8 mouse cellular contexts compared by ENCODE assay signal in genomic region chr11:79992592-79993355, GRCm38 (mm10). TPM values are rescaled to one million over a fixed set of nuclear protein-coding genes. Genes with fewer than 3 reads are reported as not detected.
A peak's percentile ranks its signal among the peaks of the same experiment; 100 is the strongest.
DNase-seq lines count a peak whose midpoint lies in the region; ATAC-seq lines count a peak whose summit lies in the region.

TSS of gene Suz12 (plus strand) at chr11:79993106.

- peak within 1 kb of the TSS; percentile 77 for H3K4me2 ChIP-seq in intestine, embryonic 14.5 days (ENCODE audit: low read length)

- no peaks in the 10 kb centered on the region; the same call in 1 of the 2 replicates for H3K4me1 ChIP-seq in intestine, embryonic 14.5 days (replicated peaks; ENCODE audit: control insufficient read depth, insufficient read depth, low read length)

- intact Hi-C loops in left cerebral cortex, postnatal 14 days (cut with DNase I): no loop called here

- H3K36me3 ChIP-seq in intestine, embryonic 14.5 days (ENCODE audit: control insufficient read depth, insufficient read depth, low read length): peaks cover 16% of the 10 kb centered on the region

- H3K9me3 ChIP-seq in intestine, embryonic 14.5 days (ENCODE audit: control insufficient read depth, low read length): no peaks in the 10 kb centered on the region

- H3K27ac ChIP-seq in intestine, embryonic 14.5 days (ENCODE audit: low read depth): peak within 1 kb of the TSS; percentile 99

- no peaks in the 10 kb centered on the region for H3K27me3 ChIP-seq in intestine, embryonic 14.5 days (replicated peaks; ENCODE audit: control insufficient read depth, insufficient read depth, low read length)

- peak; percentile 92 to 93 for DNase-seq in adrenal gland, adult 18-20 months (ENCODE audit: low spot score in 2 of 2)
- DNase-seq in embryo, embryonic 11 days: peak; percentile 99
- DNase-seq in gastrocnemius, postnatal 25 days: peak; percentile 97
- peak; percentile 93 for DNase-seq in intestine, embryonic 14.5 days (ENCODE audit: low spot score)
- peak; percentile 95 for DNase-seq in left cerebral cortex, postnatal 14 days (ENCODE audit: low spot score in 2 of 2)
- peak; percentile 98 for DNase-seq in mesoderm, embryonic 11.5 days (ENCODE audit: low read depth, low spot score)
- DNase-seq in right cerebral cortex, postnatal 36 days (ENCODE audit: low spot score in 2 of 2): peak; percentile 89 to 92
- peak; percentile 99 for DNase-seq in yolk sac, embryonic 10.5 days (ENCODE audit: low spot score)

- peak; percentile 95 for ATAC-seq in intestine, embryonic 14.5 days (replicated peaks; ENCODE audit: low FRiP score, low TSS enrichment, low read depth)

- H3K4me3 ChIP-seq in intestine, embryonic 14.5 days (ENCODE audit: low read depth, low read length): peak within 1 kb of the TSS; percentile 99

- WGBS in intestine, embryonic 14.5 days: under 1% methylated on average over 63 of the region's 74 CpGs

- H3K9ac ChIP-seq in intestine, embryonic 14.5 days (ENCODE audit: low read length): peak within 1 kb of the TSS; percentile 93

RNA-seq across cellular contexts. Expression of gene Suz12, which starts in this region (rescaled TPM):
- total RNA-seq in adrenal gland, adult 18-20 months (2021): 10 to 100 TPM; 33.5 to 44.0 TPM
- 10 to 100 TPM; 16.9 to 17.6 TPM for total RNA-seq in gastrocnemius, postnatal 25 days (2021)
- polyA plus RNA-seq in intestine, embryonic 14.5 days (2014; fragmentation: Nextera tagmentation; extraction: Ambion mirVana): 29.6 and 30.1 TPM in 2 replicates
- 10 to 100 TPM; 28.7 to 33.2 TPM for total RNA-seq in left cerebral cortex, postnatal 14 days (2021)

Comparison
In these comparisons a context has a peak if more than half of its experiments do, and no peak if none do; other contexts are left out.
1. Peak in every context shown above with its lines: DNase-seq, ATAC-seq, H3K4me3 ChIP-seq and H3K27ac ChIP-seq.